Mouse (Mus musculus): ENCODE measurements around the gene Thrb.

DNA sequence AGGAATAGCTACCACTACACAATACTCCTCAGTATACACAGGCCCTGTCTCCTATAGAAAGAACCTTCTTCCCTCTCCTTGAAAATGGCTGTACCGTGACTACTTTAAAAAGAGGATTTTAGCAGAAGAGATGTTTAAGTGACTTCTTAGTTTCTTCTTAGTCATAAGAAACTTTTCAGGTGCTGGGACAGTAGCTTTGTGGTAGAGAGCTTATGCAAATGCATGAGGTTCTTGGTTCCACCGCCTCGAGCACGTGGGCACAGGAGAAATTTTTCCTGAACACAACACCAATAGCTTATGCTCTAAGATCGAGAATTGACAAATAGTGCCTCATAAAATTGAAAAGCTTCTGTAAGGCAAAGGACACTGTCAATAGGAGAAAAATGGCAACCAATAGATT is 356.5 kb downstream of the Thrb start:
- TF ChIP-seq CTCF (IDR thresholded peaks at IDR 0.05) (no peak), POLR2A (IDR thresholded peaks at IDR 0.05; ENCODE audit: insufficient read depth, low read depth, low read length) (no peak), EP300 (IDR thresholded peaks at IDR 0.05; ENCODE audit: insufficient read depth, low read depth, low read length) (no peak)
